Mouse (Mus musculus) mouse embryonic stem cell (cell line): ENCODE measurements around the gene Dap.

Experiments used
- in situ Hi-C, 2 experiments: fragments of 300-500 bp; cut with MboI; formaldehyde crosslinking; loops; 1 replicate in 1 of 2; 3 replicates in 1 of 2; pipeline ENCODE4 v1.14.3; 2019 to 2020; ENCODE audit warnings: low sequenced_read_pairs in 2 of 2, low pct_unique_long_range_greater_than_20kb in 1 of 2, mixed read lengths in 1 of 2; ENCODE audit not compliant: unreplicated experiment in 1 of 2

Gene Dap

GRCm38 (mm10) chr15:31255762-31256161 is 31.6 kb downstream of the Dap start:
- in situ Hi-C loops, result no loop called here

GRCm38 (mm10) chr15:31257329-31257728 is 33.2 kb downstream of the Dap start:
- in situ Hi-C loops, result no loop called here

GRCm38 (mm10) chr15:31258029-31258692 is 34.0 kb downstream of the Dap start:
- in situ Hi-C loops, result no loop called here

GRCm38 (mm10) chr15:31258693-31259439 is 34.8 kb downstream of the Dap start:
- in situ Hi-C loops, result no loop called here

- in situ Hi-C loops, result loop anchor here in 1 of 2 experiments (10.0 kb wide), 1 partner anchor 336 kb away; no protein-coding TSS in a partner anchor
These were observed 37.0 kb downstream of the Dap start for GRCm38 (mm10) chr15:31261094-31261493.

GRCm38 (mm10) chr15:31262361-31262760 is 38.2 kb downstream of the Dap start:
- in situ Hi-C loops, result loop anchor here in 1 of 2 experiments (10.0 kb wide), 1 partner anchor 338 kb away; no protein-coding TSS in a partner anchor

- in situ Hi-C loops, result loop anchor here in 1 of 2 experiments (10.0 kb wide), 1 partner anchor 340 kb away; no protein-coding TSS in a partner anchor
These were observed 40.7 kb downstream of the Dap start for GRCm38 (mm10) chr15:31264827-31265226.

GRCm38 (mm10) chr15:31265404-31265803 is 41.3 kb downstream of the Dap start:
- in situ Hi-C loops, result loop anchor here in 1 of 2 experiments (10.0 kb wide), 1 partner anchor 341 kb away; no protein-coding TSS in a partner anchor

- in situ Hi-C loops, result loop anchor here in 1 of 2 experiments (10.0 kb wide), 1 partner anchor 341 kb away; no protein-coding TSS in a partner anchor
These were observed 41.7 kb downstream of the Dap start for GRCm38 (mm10) chr15:31265845-31266244.

- in situ Hi-C loops, result loop anchor here in 1 of 2 experiments (10.0 kb wide), 1 partner anchor 343 kb away; no protein-coding TSS in a partner anchor
These were observed 44.0 kb downstream of the Dap start for GRCm38 (mm10) chr15:31268148-31268547.

GRCm38 (mm10) chr15:31269558-31269957 is 45.4 kb downstream of the Dap start:
- in situ Hi-C loops, result loop anchor here in 1 of 2 experiments (10.0 kb wide), 1 partner anchor 345 kb away; no protein-coding TSS in a partner anchor

- in situ Hi-C loops, result no loop called here
These were observed 48.6 kb downstream of the Dap start for GRCm38 (mm10) chr15:31272695-31273094.

- in situ Hi-C loops, result no loop called here
These were observed 49.4 kb downstream of the Dap start for GRCm38 (mm10) chr15:31273509-31273908.

GRCm38 (mm10) chr15:31278090-31278489 is 54.0 kb downstream of the Dap start:
- in situ Hi-C loops, result no loop called here

GRCm38 (mm10) chr15:31279120-31279519 is 55.0 kb downstream of the Dap start:
- in situ Hi-C loops, result no loop called here

- in situ Hi-C loops, result no loop called here
These were observed 55.5 kb downstream of the Dap start for GRCm38 (mm10) chr15:31279577-31280004.

GRCm38 (mm10) chr15:31280059-31280458 is 55.9 kb downstream of the Dap start:
- in situ Hi-C loops, result no loop called here

GRCm38 (mm10) chr15:31280683-31281082 is 56.6 kb downstream of the Dap start:
- in situ Hi-C loops, result no loop called here

GRCm38 (mm10) chr15:31281830-31282229 is 57.7 kb downstream of the Dap start:
- in situ Hi-C loops, result no loop called here
